Mouse (Mus musculus) CH12.LX (cell line): Measurements from ENCODE around the gene Gjb5. TPM values are rescaled to one million over a fixed set of nuclear protein-coding genes. Genes with fewer than 3 reads are reported as not detected.

Experiments used
- DNase-seq: peaks from one replicate; pipeline ENCODE4 v3.0.0-alpha.2; 2013; ENCODE audit errors: extremely low read depth
- H3K27ac ChIP-seq: 2 replicates; pipeline ENCODE4 v1.5.1; 2012; ENCODE audit warnings: low read depth, mild to moderate bottlenecking, control low read depth, moderate library complexity; ENCODE audit not compliant: insufficient read depth
- H3K27me3 ChIP-seq: replicated peaks from 2 replicates; pipeline ENCODE3; 2012; ENCODE audit warnings: inconsistent platforms
- H3K36me3 ChIP-seq, 2 experiments: replicated peaks in 1 of 2; 2 replicates each; pipeline versions ENCODE3 to v1.6.1; 2012; ENCODE audit warnings: inconsistent platforms in 1 of 2, low read length in 1 of 2, mild to moderate bottlenecking in 1 of 2, mixed read lengths in 1 of 2, moderate library complexity in 1 of 2; ENCODE audit not compliant: control insufficient read depth in 1 of 2, insufficient read depth in 1 of 2
- H3K4me1 ChIP-seq, 2 experiments: 2 replicates each; pipeline ENCODE4 v1.6.1; 2012; ENCODE audit warnings: inconsistent platforms in 1 of 2, moderate library complexity in 1 of 2; ENCODE audit not compliant: insufficient read depth in 2 of 2, control insufficient read depth in 1 of 2
- H3K4me2 ChIP-seq: 2 replicates; pipeline ENCODE4 v1.6.1; 2012; ENCODE audit warnings: low read depth, mild to moderate bottlenecking, control low read depth; ENCODE audit not compliant: poor library complexity, insufficient read depth, severe bottlenecking
- H3K4me3 ChIP-seq, 3 experiments: fragments of 150-350 bp in 1 of 3; sonication (generic) in 1 of 3; replicated peaks in 1 of 3; 2 replicates each; pipeline versions ENCODE3 to v1.5.1; 2011 to 2012; ENCODE audit warnings: low read depth in 2 of 3, low read length in 2 of 3, mild to moderate bottlenecking in 2 of 3, moderate library complexity in 2 of 3, control low read depth in 1 of 3, improper control_type of control experiment in 1 of 3, inconsistent platforms in 1 of 3, mixed read lengths in 1 of 3; ENCODE audit not compliant: poor library complexity in 1 of 3
- H3K79me2 ChIP-seq: replicated peaks from 2 replicates; pipeline ENCODE4 v1.6.1; 2012; ENCODE audit warnings: mild to moderate bottlenecking, moderate library complexity; ENCODE audit not compliant: control insufficient read depth, poor library complexity, insufficient read depth, severe bottlenecking; ENCODE audit errors: extremely low read depth
- H3K9ac ChIP-seq: 2 replicates; pipeline ENCODE4 v1.6.1; 2012; ENCODE audit warnings: low read depth, mild to moderate bottlenecking, control low read depth, moderate library complexity; ENCODE audit not compliant: insufficient read depth
- H3K9me3 ChIP-seq: replicated peaks from 2 replicates; pipeline ENCODE3; 2012; ENCODE audit warnings: low read length, inconsistent platforms, mixed read lengths
- CHD1 ChIP-seq: IDR thresholded peaks from 2 replicates; pipeline ENCODE4 v1.6.1; 2012; ENCODE audit warnings: low read depth, low read length, improper control_type of control experiment, inconsistent platforms
- CHD2 ChIP-seq: IDR thresholded peaks from 2 replicates; pipeline ENCODE4 v1.6.1; 2011; ENCODE audit warnings: low read length, improper control_type of control experiment
- E2F4 ChIP-seq: IDR thresholded peaks from 2 replicates; pipeline ENCODE4 v1.6.1; 2011; ENCODE audit warnings: low read depth, low read length, improper control_type of control experiment; ENCODE audit not compliant: insufficient replicate concordance
- ETS1 ChIP-seq: conservative IDR thresholded peaks from 2 replicates; pipeline ENCODE4 v1.6.1; 2012; ENCODE audit warnings: low read depth, mild to moderate bottlenecking, inconsistent platforms, low read length, improper control_type of control experiment, moderate library complexity
- HCFC1 ChIP-seq: IDR thresholded peaks from 2 replicates; pipeline ENCODE4 v1.6.1; 2012; ENCODE audit warnings: low read depth, mild to moderate bottlenecking, inconsistent platforms, low read length, improper control_type of control experiment
- IRF4 ChIP-seq: IDR thresholded peaks from 2 replicates; pipeline ENCODE4 v1.6.1; 2014; ENCODE audit warnings: low read depth, mild to moderate bottlenecking, inconsistent platforms, low read length, improper control_type of control experiment
- JUN ChIP-seq: IDR thresholded peaks from 2 replicates; pipeline ENCODE4 v1.6.1; 2011; ENCODE audit warnings: low read depth, mild to moderate bottlenecking, low read length, improper control_type of control experiment, moderate library complexity; ENCODE audit not compliant: insufficient read depth
- MAFK ChIP-seq: IDR thresholded peaks from 2 replicates; pipeline ENCODE4 v1.6.1; 2011; ENCODE audit warnings: low read length, improper control_type of control experiment; ENCODE audit not compliant: insufficient replicate concordance
- MAX ChIP-seq: IDR thresholded peaks from 2 replicates; pipeline ENCODE4 v1.6.1; 2011; ENCODE audit warnings: low read length, improper control_type of control experiment
- MEF2A ChIP-seq: IDR thresholded peaks from 2 replicates; pipeline ENCODE4 v1.6.1; 2014; ENCODE audit warnings: low read depth, mild to moderate bottlenecking, inconsistent platforms, low read length, improper control_type of control experiment, borderline replicate concordance
- MYC ChIP-seq: IDR thresholded peaks from 2 replicates; pipeline ENCODE4 v1.6.1; 2011; ENCODE audit warnings: low read depth, mild to moderate bottlenecking, improper control_type of control experiment, low read length
- RAD21 ChIP-seq: IDR thresholded peaks from 2 replicates; pipeline ENCODE4 v1.6.1; 2011; ENCODE audit warnings: low read depth, mild to moderate bottlenecking, low read length, improper control_type of control experiment, moderate library complexity
- RCOR1 ChIP-seq: conservative IDR thresholded peaks from 2 replicates; pipeline ENCODE4 v1.6.1; 2012; ENCODE audit warnings: low read depth, mild to moderate bottlenecking, inconsistent platforms, low read length, improper control_type of control experiment
- SIN3A ChIP-seq: IDR thresholded peaks from 2 replicates; pipeline ENCODE4 v1.6.1; 2012; ENCODE audit warnings: low read length, improper control_type of control experiment, inconsistent platforms
- SMC3 ChIP-seq: IDR thresholded peaks from 2 replicates; pipeline ENCODE4 v1.6.1; 2011; ENCODE audit warnings: low read depth, low read length, improper control_type of control experiment
- TBP ChIP-seq: conservative IDR thresholded peaks from 2 replicates; pipeline ENCODE4 v1.6.1; 2011; ENCODE audit warnings: low read depth, low read length, improper control_type of control experiment
- TCF12 ChIP-seq: IDR thresholded peaks from 2 replicates; pipeline ENCODE4 v1.6.1; 2014; ENCODE audit warnings: low read depth, mild to moderate bottlenecking, inconsistent platforms, low read length, improper control_type of control experiment
- USF1 ChIP-seq: IDR thresholded peaks from 2 replicates; pipeline ENCODE4 v1.6.1; 2014; ENCODE audit warnings: low read depth, mild to moderate bottlenecking, inconsistent platforms, low read length, improper control_type of control experiment
- USF2 ChIP-seq: conservative IDR thresholded peaks from 2 replicates; pipeline ENCODE4 v1.6.1; 2011; ENCODE audit warnings: low read depth, low read length, improper control_type of control experiment
- ZC3H11A ChIP-seq: IDR thresholded peaks from 2 replicates; pipeline ENCODE4 v1.6.1; 2012; ENCODE audit warnings: low read depth, mild to moderate bottlenecking, inconsistent platforms, low read length, improper control_type of control experiment
- ZKSCAN1 ChIP-seq: IDR thresholded peaks from 2 replicates; pipeline ENCODE4 v1.6.1; 2012; ENCODE audit warnings: low read depth, inconsistent platforms, low read length, improper control_type of control experiment, borderline replicate concordance
- ZMIZ1 ChIP-seq: IDR thresholded peaks from 2 replicates; pipeline ENCODE4 v1.6.1; 2012; ENCODE audit warnings: low read depth, mild to moderate bottlenecking, inconsistent platforms, low read length, improper control_type of control experiment
- ZNF384 ChIP-seq: IDR thresholded peaks from 2 replicates; pipeline ENCODE4 v1.6.1; 2012; ENCODE audit warnings: low read depth, low read length, improper control_type of control experiment, inconsistent platforms
- dilution Hi-C: fragments of 300-500 bp; cut with MboI; formaldehyde crosslinking; loops from 2 replicates; pipeline ENCODE4 v1.14.3; 2020; ENCODE audit warnings: low sequenced_read_pairs; ENCODE audit not compliant: extremely low pct_unique_long_range_greater_than_20kb, extremely low pct_ligation_motif_present
- in situ Hi-C: fragments of 300-500 bp; cut with MboI; formaldehyde crosslinking; loops from 3 replicates; pipeline ENCODE4 v1.14.3; 2019; ENCODE audit warnings: low sequenced_read_pairs, low pct_ligation_motif_present, low pct_unique_long_range_greater_than_20kb, mixed read lengths
- polyA plus RNA-seq: library from polyadenylated mRNA; unstranded; fragments of >175 nt; gene quantifications from 2 replicates; pipeline ENCODE4 v1.2.1, GENCODE M21; 2012; ENCODE audit warnings: low read depth; ENCODE audit not compliant: insufficient read length
- total RNA-seq, 2 experiments: library from RNA; depleted of rRNA; stranded (reverse); fragments of 300-350 nt in 1 of 2; fragments of >200 nt in 1 of 2; gene quantifications; 2 replicates each; pipeline ENCODE4 v1.2.3; 2012 to 2014

The Gjb5 gene
- total and polyA plus RNA-seq, 3 experiments = 0.34 to 0.50 TPM; not detected in 1

- peak; percentile 41 for DNase-seq
- dilution Hi-C loops = no loop called here
- no peak for TF ChIP-seq IRF4
- TF ChIP-seq TCF12 = no peak
- no peak for TF ChIP-seq ZMIZ1
- TF ChIP-seq ZKSCAN1 = no peak
- no peak for TF ChIP-seq ETS1
- TF ChIP-seq SMC3 = no peak
- TF ChIP-seq USF1 = no peak
- no peak for TF ChIP-seq RCOR1
- TF ChIP-seq HCFC1 = no peak
- no peak for TF ChIP-seq JUN
- TF ChIP-seq MAFK = no peak
- no peak for TF ChIP-seq CHD2
- no peak for TF ChIP-seq ZC3H11A
- no peak for TF ChIP-seq USF2
- TF ChIP-seq MAX = no peak
- no peak for TF ChIP-seq E2F4
- TF ChIP-seq MYC = no peak
- no peak for TF ChIP-seq SIN3A
- TF ChIP-seq ZNF384 = no peak
- no peak for TF ChIP-seq MEF2A
- no peak overlapping the region for H3K9ac ChIP-seq
- in situ Hi-C loops = loop anchor here (25.0 kb wide), 1 partner anchor 1172 kb away; no protein-coding TSS in a partner anchor
- H3K9me3 ChIP-seq = peaks cover 7% of the 10 kb centered on the region
- H3K79me2 ChIP-seq = no peaks in the 10 kb centered on the region
- no peak overlapping the region for H3K4me2 ChIP-seq
- H3K4me3 ChIP-seq = no peak overlapping the region
- H3K27ac ChIP-seq = no peak overlapping the region
- peaks cover 2% of the 10 kb centered on the region for H3K27me3 ChIP-seq
- H3K4me1 ChIP-seq = peaks cover 0 to 22% of the 10 kb centered on the region in 2 experiments; a peak in 2 of 4 replicates
- H3K36me3 ChIP-seq = no peaks in the 10 kb centered on the region
Observed at GRCm38 (mm10) chr4:127365433-127365832, 7.5 kb upstream of the Gjb5 start.

GRCm38 (mm10) chr4:127364431-127364830, 6.5 kb upstream of the Gjb5 start:
- Histone ChIP-seq H3K27me3 (peaks cover under 1% of the 10 kb centered on the region), H3K9me3 (peaks cover 5% of the 10 kb centered on the region), H3K27ac (no peak overlapping the region), H3K36me3 (no peaks in the 10 kb centered on the region), H3K4me1 (peaks cover 0 to 22% of the 10 kb centered on the region in 2 experiments; a peak in 2 of 4 replicates), H3K4me3 (no peak overlapping the region), H3K79me2 (no peaks in the 10 kb centered on the region), H3K9ac (no peak overlapping the region), H3K4me2 (no peak overlapping the region)
- dilution Hi-C loops (no loop called here), in situ Hi-C loops (loop anchor here (25.0 kb wide), 1 partner anchor 1173 kb away; no protein-coding TSS in a partner anchor)
- no peak for TF ChIP-seq CHD1
- TF ChIP-seq TBP = no peak
- TF ChIP-seq MAX = no peak
- TF ChIP-seq SIN3A = no peak
- no peak for TF ChIP-seq RAD21
- DNase-seq = no peak
